Mouse (Mus musculus) kidney, adult 2 months (tissue): ENCODE measurements around the gene Zdhhc9.

Source experiments
- CTCF ChIP-seq: fragments of 200-500 bp; conservative IDR thresholded peaks from 2 replicates; pipeline ENCODE4 v1.5.1; 2011; ENCODE audit warnings: low read depth, mild to moderate bottlenecking, control low read depth, low read length, moderate library complexity, mixed read lengths; ENCODE audit not compliant: insufficient read depth, insufficient read length
- POLR2A ChIP-seq: fragments of 200-500 bp; IDR thresholded peaks from one replicate; pipeline ENCODE4 v1.6.1; 2011; ENCODE audit warnings: low read depth, low read length, control low read depth

DNA sequence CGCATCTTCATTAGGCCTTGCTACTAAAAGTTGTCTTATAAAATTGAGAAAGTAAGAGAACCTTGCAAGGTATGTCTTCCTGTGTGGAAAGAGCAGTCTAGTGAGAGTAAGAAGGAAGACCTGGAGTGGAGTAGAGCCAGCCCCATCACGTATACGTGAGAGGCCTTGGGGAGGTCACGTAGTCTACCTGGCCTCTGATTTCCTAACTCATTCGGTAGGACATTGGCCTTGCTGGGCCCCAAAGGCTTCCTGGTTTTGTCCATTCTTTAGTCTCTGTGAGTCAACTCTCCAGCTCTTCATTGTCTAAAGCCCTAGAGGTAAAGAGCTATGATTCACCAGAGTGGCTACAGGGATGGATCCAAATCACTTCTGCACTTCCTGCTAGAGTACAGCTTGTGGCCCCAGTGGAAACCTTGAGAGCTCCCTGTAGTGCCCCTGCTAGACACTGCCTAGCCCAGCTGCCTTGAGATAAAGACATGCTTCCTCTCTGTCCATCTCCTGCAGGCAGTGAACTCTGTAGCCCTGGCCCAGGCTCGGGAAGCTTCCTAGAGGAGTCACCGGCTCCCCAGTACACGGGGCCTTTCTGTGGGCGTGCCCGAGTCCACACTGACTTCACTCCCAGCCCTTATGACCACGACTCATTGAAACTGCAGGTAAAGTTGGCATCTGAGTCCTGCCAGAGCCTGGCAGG is 50.3 kb downstream of the Zdhhc9 start:
- TF ChIP-seq CTCF (no peak), POLR2A (no peak)
